Mouse (Mus musculus) frontal cortex, postnatal 36 days (tissue): ENCODE data around the gene Psmd2.

Experiments
- DNase-seq, 2 experiments: peaks; one replicate each; pipeline ENCODE4 v3.0.0; 2022; ENCODE audit warnings: low spot score in 2 of 2

Psmd2 gene

GRCm38 (mm10) chr16:20701729-20702521 is 50.5 kb downstream of the Psmd2 start:
- no peak for DNase-seq

GRCm38 (mm10) chr16:20702522-20702893 is 51.1 kb downstream of the Psmd2 start:
- peak; percentile 54 to 64 for DNase-seq

- DNase-seq: no peak
These were observed 51.6 kb downstream of the Psmd2 start for GRCm38 (mm10) chr16:20703071-20703470.

GRCm38 (mm10) chr16:20703699-20704400 is 52.4 kb downstream of the Psmd2 start:
- DNase-seq: no peak

GRCm38 (mm10) chr16:20705786-20706185 is 54.3 kb downstream of the Psmd2 start:
- no peak for DNase-seq

GRCm38 (mm10) chr16:20706407-20707055 is 55.1 kb downstream of the Psmd2 start:
- no peak for DNase-seq

GRCm38 (mm10) chr16:20708220-20708938 is 56.9 kb downstream of the Psmd2 start:
- DNase-seq: no peak

- peak in 1 of 2 experiments; percentile 42 for DNase-seq
These were observed 57.7 kb downstream of the Psmd2 start for GRCm38 (mm10) chr16:20708939-20709734.

- DNase-seq: no peak
These were observed 58.9 kb downstream of the Psmd2 start for GRCm38 (mm10) chr16:20710370-20710769.

GRCm38 (mm10) chr16:20710810-20711209 is 59.4 kb downstream of the Psmd2 start:
- DNase-seq: no peak

- no peak for DNase-seq
These were observed 60.7 kb downstream of the Psmd2 start for GRCm38 (mm10) chr16:20712190-20712589.

GRCm38 (mm10) chr16:20712889-20713288 is 61.4 kb downstream of the Psmd2 start:
- DNase-seq: no peak
